Mouse (Mus musculus): ENCODE results near the gene Boc. TPM values are rescaled to one million over a fixed set of nuclear protein-coding genes. Genes with fewer than 3 reads are reported as not detected.
A peak's percentile ranks its signal among the peaks of the same experiment; 100 is the strongest.

The Boc gene
- polyA plus RNA-seq, 1 experiment = 1.3 TPM

DNA sequence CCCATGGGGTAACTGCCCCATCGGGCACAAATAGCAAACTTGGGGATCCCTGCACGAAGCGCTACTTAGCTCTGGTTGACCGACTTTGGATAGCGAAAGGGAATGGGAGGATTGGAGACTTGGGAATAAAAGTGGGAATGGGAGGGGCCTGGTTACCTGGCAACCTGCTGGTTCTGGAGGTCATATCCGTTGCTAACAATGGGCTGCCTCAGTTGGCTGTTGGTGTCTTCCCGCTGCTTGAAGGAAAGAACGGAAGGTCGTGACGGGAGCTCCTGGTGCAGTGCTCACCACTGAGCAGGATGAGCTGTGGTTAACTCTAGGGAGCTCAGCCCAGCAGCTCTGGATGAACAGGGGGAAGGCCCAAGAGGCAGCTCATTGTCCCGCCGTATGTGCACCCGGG is 71.5 kb downstream of the Boc start:
- Histone ChIP-seq H3K9ac (ENCODE audit: low read depth, poor library complexity, severe bottlenecking) (no peak overlapping the region), H3K9me3 (replicated peaks; ENCODE audit: control insufficient read depth, insufficient read depth, low read length, poor library complexity, severe bottlenecking) (no peaks in the 10 kb centered on the region), H3K4me3 (ENCODE audit: low read depth, low read length) (no peak overlapping the region), H3K4me1 (ENCODE audit: control insufficient read depth, insufficient read depth, low read length) (no peaks in the 10 kb centered on the region), H3K36me3 (ENCODE audit: control insufficient read depth, insufficient read depth, low read length, poor library complexity, severe bottlenecking) (no peaks in the 10 kb centered on the region), H3K27me3 (ENCODE audit: control insufficient read depth, insufficient read depth, low read length, poor library complexity, severe bottlenecking) (no peaks in the 10 kb centered on the region), H3K27ac (ENCODE audit: insufficient read depth, low read length) (no peak overlapping the region)
- no peak for TF ChIP-seq EP300 (IDR thresholded peaks at IDR 0.05; ENCODE audit: insufficient read depth, low read depth, low read length)
- TF ChIP-seq CTCF (IDR thresholded peaks at IDR 0.05; ENCODE audit: low read depth, low read length) = no peak
- TF ChIP-seq POLR2A (IDR thresholded peaks at IDR 0.05; ENCODE audit: insufficient read depth, low read length) = no peak

DNA sequence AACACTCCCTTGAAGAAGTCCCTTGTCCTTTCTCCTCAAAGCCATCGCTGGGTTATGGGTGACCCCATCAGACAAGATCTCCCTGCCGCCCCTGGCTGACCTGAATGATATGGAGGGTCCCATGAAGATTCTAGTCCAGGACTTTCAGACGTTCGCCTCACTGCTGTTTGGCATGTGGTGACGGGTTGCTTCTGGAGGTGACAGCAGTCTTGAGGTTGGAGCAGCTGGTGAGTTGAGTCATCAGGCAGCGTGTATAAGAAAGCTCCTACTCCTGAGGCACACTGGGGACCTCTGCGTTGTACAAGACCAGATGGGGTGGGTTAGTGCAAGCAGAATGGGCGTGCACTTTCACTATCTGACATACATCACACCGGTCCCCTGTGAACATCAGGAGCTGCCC is 72.1 kb downstream of the Boc start:
- Histone ChIP-seq H3K9me3 (replicated peaks; ENCODE audit: control insufficient read depth, insufficient read depth, low read length, poor library complexity, severe bottlenecking) (no peaks in the 10 kb centered on the region), H3K27me3 (ENCODE audit: control insufficient read depth, insufficient read depth, low read length, poor library complexity, severe bottlenecking) (no peaks in the 10 kb centered on the region), H3K9ac (ENCODE audit: low read depth, poor library complexity, severe bottlenecking) (no peak overlapping the region), H3K4me1 (ENCODE audit: control insufficient read depth, insufficient read depth, low read length) (no peaks in the 10 kb centered on the region), H3K36me3 (ENCODE audit: control insufficient read depth, insufficient read depth, low read length, poor library complexity, severe bottlenecking) (no peaks in the 10 kb centered on the region), H3K27ac (ENCODE audit: insufficient read depth, low read length) (no peak overlapping the region), H3K4me3 (ENCODE audit: low read depth, low read length) (no peak overlapping the region)
- no peak for TF ChIP-seq EP300 (IDR thresholded peaks at IDR 0.05; ENCODE audit: insufficient read depth, low read depth, low read length)
- TF ChIP-seq POLR2A (IDR thresholded peaks at IDR 0.05; ENCODE audit: insufficient read depth, low read length) = no peak
- TF ChIP-seq CTCF (IDR thresholded peaks at IDR 0.05; ENCODE audit: low read depth, low read length) = no peak

- peaks cover 3% of the 10 kb centered on the region; the same call in 1 of the 2 replicates for H3K27me3 ChIP-seq (ENCODE audit: control insufficient read depth, insufficient read depth, low read length, poor library complexity, severe bottlenecking)
- H3K9ac ChIP-seq (ENCODE audit: low read depth, poor library complexity, severe bottlenecking) = no peak overlapping the region
- TF ChIP-seq POLR2A (IDR thresholded peaks at IDR 0.05; ENCODE audit: insufficient read depth, low read length) (no peak), EP300 (IDR thresholded peaks at IDR 0.05; ENCODE audit: insufficient read depth, low read depth, low read length) (no peak)
- H3K4me1 ChIP-seq (ENCODE audit: control insufficient read depth, insufficient read depth, low read length) = no peaks in the 10 kb centered on the region
- H3K27ac ChIP-seq (ENCODE audit: insufficient read depth, low read length) = no peak overlapping the region
- no peak overlapping the region for H3K4me3 ChIP-seq (ENCODE audit: low read depth, low read length)
- no peaks in the 10 kb centered on the region for H3K36me3 ChIP-seq (ENCODE audit: control insufficient read depth, insufficient read depth, low read length, poor library complexity, severe bottlenecking)
- no peaks in the 10 kb centered on the region for H3K9me3 ChIP-seq (replicated peaks; ENCODE audit: control insufficient read depth, insufficient read depth, low read length, poor library complexity, severe bottlenecking)
These were observed 73.0 kb downstream of the Boc start for GRCm38 (mm10) chr16:44485691-44486090.

GRCm38 (mm10) chr16:44484831-44485230 is 73.9 kb downstream of the Boc start:
- TF ChIP-seq EP300 (IDR thresholded peaks at IDR 0.05; ENCODE audit: insufficient read depth, low read depth, low read length) (no peak), POLR2A (IDR thresholded peaks at IDR 0.05; ENCODE audit: insufficient read depth, low read length) (no peak), CTCF (IDR thresholded peaks at IDR 0.05; ENCODE audit: low read depth, low read length) (no peak)
- no peaks in the 10 kb centered on the region for H3K36me3 ChIP-seq (ENCODE audit: control insufficient read depth, insufficient read depth, low read length, poor library complexity, severe bottlenecking)
- H3K9ac ChIP-seq (ENCODE audit: low read depth, poor library complexity, severe bottlenecking) = no peak overlapping the region
- H3K27ac ChIP-seq (ENCODE audit: insufficient read depth, low read length) = no peak overlapping the region
- H3K27me3 ChIP-seq (ENCODE audit: control insufficient read depth, insufficient read depth, low read length, poor library complexity, severe bottlenecking) = peaks cover 3% of the 10 kb centered on the region; the same call in 1 of the 2 replicates
- H3K4me3 ChIP-seq (ENCODE audit: low read depth, low read length) = no peak overlapping the region
- H3K9me3 ChIP-seq (replicated peaks; ENCODE audit: control insufficient read depth, insufficient read depth, low read length, poor library complexity, severe bottlenecking) = no peaks in the 10 kb centered on the region
- no peaks in the 10 kb centered on the region for H3K4me1 ChIP-seq (ENCODE audit: control insufficient read depth, insufficient read depth, low read length)

- H3K9ac ChIP-seq (ENCODE audit: low read depth, poor library complexity, severe bottlenecking) = no peak overlapping the region
- no peak overlapping the region for H3K4me3 ChIP-seq (ENCODE audit: low read depth, low read length)
- H3K4me1 ChIP-seq (ENCODE audit: control insufficient read depth, insufficient read depth, low read length) = no peaks in the 10 kb centered on the region
- H3K36me3 ChIP-seq (ENCODE audit: control insufficient read depth, insufficient read depth, low read length, poor library complexity, severe bottlenecking) = no peaks in the 10 kb centered on the region
- H3K27ac ChIP-seq (ENCODE audit: insufficient read depth, low read length) = no peak overlapping the region
- H3K9me3 ChIP-seq (replicated peaks; ENCODE audit: control insufficient read depth, insufficient read depth, low read length, poor library complexity, severe bottlenecking) = no peaks in the 10 kb centered on the region
- peaks cover 3% of the 10 kb centered on the region; the same call in 1 of the 2 replicates for H3K27me3 ChIP-seq (ENCODE audit: control insufficient read depth, insufficient read depth, low read length, poor library complexity, severe bottlenecking)
- no peak for TF ChIP-seq EP300 (IDR thresholded peaks at IDR 0.05; ENCODE audit: insufficient read depth, low read depth, low read length)
- no peak for TF ChIP-seq POLR2A (IDR thresholded peaks at IDR 0.05; ENCODE audit: insufficient read depth, low read length)
- TF ChIP-seq CTCF (IDR thresholded peaks at IDR 0.05; ENCODE audit: low read depth, low read length) = peak; percentile 68
These were observed 74.6 kb downstream of the Boc start for GRCm38 (mm10) chr16:44484079-44484478.

- Histone ChIP-seq H3K27ac (ENCODE audit: insufficient read depth, low read length) (no peak overlapping the region), H3K27me3 (ENCODE audit: control insufficient read depth, insufficient read depth, low read length, poor library complexity, severe bottlenecking) (peaks cover 3% of the 10 kb centered on the region; the same call in 1 of the 2 replicates), H3K9me3 (replicated peaks; ENCODE audit: control insufficient read depth, insufficient read depth, low read length, poor library complexity, severe bottlenecking) (no peaks in the 10 kb centered on the region), H3K36me3 (ENCODE audit: control insufficient read depth, insufficient read depth, low read length, poor library complexity, severe bottlenecking) (no peaks in the 10 kb centered on the region), H3K4me3 (ENCODE audit: low read depth, low read length) (no peak overlapping the region), H3K4me1 (ENCODE audit: control insufficient read depth, insufficient read depth, low read length) (no peaks in the 10 kb centered on the region), H3K9ac (ENCODE audit: low read depth, poor library complexity, severe bottlenecking) (no peak overlapping the region)
- TF ChIP-seq POLR2A (IDR thresholded peaks at IDR 0.05; ENCODE audit: insufficient read depth, low read length) (no peak), EP300 (IDR thresholded peaks at IDR 0.05; ENCODE audit: insufficient read depth, low read depth, low read length) (no peak), CTCF (IDR thresholded peaks at IDR 0.05; ENCODE audit: low read depth, low read length) (no peak)
These were observed 76.8 kb downstream of the Boc start for GRCm38 (mm10) chr16:44481599-44482593.

All from ES-Bruce4 (cell line).